Mouse (Mus musculus): Measurements from ENCODE around the gene Dst. TPM values are rescaled to one million over a fixed set of nuclear protein-coding genes. Genes with fewer than 3 reads are reported as not detected.

The Dst gene
- polyA plus RNA-seq, 1 experiment from 2014 or later = 63.1 TPM

DNA sequence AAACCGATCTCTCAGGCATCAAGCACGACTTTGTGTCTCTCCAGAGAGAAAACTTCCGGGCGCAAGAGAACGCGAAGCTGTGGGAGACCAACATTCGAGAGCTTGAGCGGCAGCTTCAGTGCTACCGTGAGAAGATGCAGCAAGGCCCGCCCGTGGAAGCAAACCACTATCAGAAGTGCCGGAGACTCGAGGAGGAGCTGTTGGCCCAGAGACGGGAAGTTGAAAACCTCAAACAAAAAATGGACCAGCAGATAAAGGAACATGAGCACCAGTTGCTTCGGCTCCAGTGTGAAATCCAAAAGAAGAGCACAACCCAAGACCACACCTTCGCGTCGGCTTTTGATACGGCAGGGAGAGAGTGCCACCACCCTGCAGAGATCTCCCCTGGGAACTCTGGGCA is 271.7 kb downstream of the Dst start:
- no peak for DNase-seq (ENCODE audit: low spot score)
- no peaks in the 10 kb centered on the region for H3K9me3 ChIP-seq (ENCODE audit: control insufficient read depth, low read length)
- ATAC-seq (ENCODE audit: low FRiP score) = no peak
- no peak overlapping the region for H3K4me2 ChIP-seq (replicated peaks)
- peaks cover 78% of the 10 kb centered on the region for H3K36me3 ChIP-seq (replicated peaks; ENCODE audit: control insufficient read depth, insufficient read depth)
- H3K4me1 ChIP-seq (replicated peaks; ENCODE audit: control insufficient read depth, insufficient read depth, low read length) = no peaks in the 10 kb centered on the region
- no peaks in the 10 kb centered on the region for H3K27me3 ChIP-seq (ENCODE audit: control insufficient read depth, insufficient read depth, low read length)
- 93% methylated on average over 19 of the region's 19 CpGs for WGBS
- H3K9ac ChIP-seq = no peak overlapping the region
- no peak overlapping the region for H3K4me3 ChIP-seq (replicated peaks; ENCODE audit: low read length)
- no peak overlapping the region for H3K27ac ChIP-seq

DNA sequence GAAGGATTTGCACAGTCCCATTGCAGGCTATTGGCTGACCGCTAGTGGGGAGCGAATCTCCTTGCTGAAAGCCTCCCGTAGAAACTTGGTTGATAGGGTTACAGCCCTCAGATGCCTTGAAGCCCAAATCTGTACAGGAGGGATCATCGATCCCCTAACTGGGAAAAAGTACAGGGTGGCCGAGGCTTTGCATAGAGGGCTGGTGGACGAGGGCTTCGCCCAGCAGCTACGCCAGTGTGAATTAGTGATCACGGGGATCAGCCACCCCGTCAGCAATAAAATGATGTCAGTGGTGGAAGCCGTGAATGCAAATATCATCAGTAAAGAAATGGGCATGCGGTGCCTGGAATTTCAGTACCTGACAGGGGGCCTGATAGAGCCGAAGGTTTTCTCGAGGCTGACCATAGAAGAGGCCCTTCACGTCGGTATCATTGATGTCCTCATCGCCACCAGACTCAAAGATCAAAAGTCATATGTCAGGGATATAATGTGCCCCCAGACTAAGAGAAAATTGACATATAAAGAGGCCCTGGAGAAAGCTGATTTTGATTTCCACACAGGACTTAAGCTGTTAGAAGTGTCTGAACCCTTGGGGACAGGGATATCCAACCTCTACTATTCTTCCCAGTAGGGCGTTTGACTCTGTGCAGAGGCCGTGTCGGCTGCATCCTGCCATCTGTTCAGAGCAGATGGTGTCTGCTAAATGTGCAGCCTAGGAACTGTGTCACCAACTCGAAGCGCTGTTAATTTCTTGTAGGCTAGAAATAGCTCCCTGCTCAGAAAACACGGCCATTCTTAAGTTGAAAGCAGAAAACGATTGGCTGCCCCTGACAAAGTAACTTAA is 274.6 kb downstream of the Dst start:
- H3K4me1 ChIP-seq (replicated peaks; ENCODE audit: control insufficient read depth, insufficient read depth, low read length) = no peaks in the 10 kb centered on the region
- DNase-seq (ENCODE audit: low spot score) = peak; percentile 55
- H3K4me3 ChIP-seq (replicated peaks; ENCODE audit: low read length) = no peak overlapping the region
- H3K4me2 ChIP-seq (replicated peaks) = no peak overlapping the region
- peak; percentile 84 for ATAC-seq (ENCODE audit: low FRiP score)
- peaks cover 77% of the 10 kb centered on the region for H3K36me3 ChIP-seq (replicated peaks; ENCODE audit: control insufficient read depth, insufficient read depth)
- no peak overlapping the region for H3K9ac ChIP-seq
- WGBS = 39% methylated on average over 24 of the region's 24 CpGs
- no peaks in the 10 kb centered on the region for H3K27me3 ChIP-seq (ENCODE audit: control insufficient read depth, insufficient read depth, low read length)
- H3K9me3 ChIP-seq (ENCODE audit: control insufficient read depth, low read length) = no peaks in the 10 kb centered on the region
- H3K27ac ChIP-seq = peak overlapping the region; percentile 22; the same call in 1 of the 2 replicates

DNA sequence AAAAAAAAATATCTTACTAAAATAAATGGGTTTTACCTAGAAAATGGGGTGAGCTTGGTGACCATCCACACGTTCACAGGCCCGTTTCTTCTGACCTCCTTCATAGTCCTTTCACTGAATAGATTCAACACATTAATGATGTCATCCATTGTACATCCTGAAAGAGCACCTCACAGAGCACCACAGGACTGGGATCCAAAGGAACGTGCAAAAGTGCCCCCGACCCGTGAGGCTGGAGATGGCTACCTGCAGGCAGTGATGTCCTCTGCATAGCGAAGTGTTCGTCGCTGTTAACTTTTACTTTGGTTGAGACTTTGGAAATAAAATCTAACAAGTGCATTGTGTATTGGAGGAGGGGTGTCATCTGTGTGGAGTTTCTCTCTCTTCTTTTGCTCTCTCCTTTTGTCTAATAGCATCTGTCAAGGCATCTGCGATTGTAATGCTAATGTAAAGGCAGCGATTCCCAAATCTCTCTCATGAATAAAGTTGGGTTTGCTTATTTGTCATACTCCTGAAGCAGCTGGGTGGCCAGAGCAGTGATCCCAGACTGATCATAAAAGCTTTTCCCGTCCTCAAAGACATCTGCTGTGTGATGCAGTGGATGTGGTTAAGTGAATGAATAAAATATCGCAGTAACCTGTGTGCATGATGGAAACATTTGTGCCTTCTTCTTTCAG is 275.4 kb downstream of the Dst start:
- no peak overlapping the region for H3K4me2 ChIP-seq (replicated peaks)
- H3K9me3 ChIP-seq (ENCODE audit: control insufficient read depth, low read length) = no peaks in the 10 kb centered on the region
- 24% methylated on average over 12 of the region's 12 CpGs for WGBS
- no peaks in the 10 kb centered on the region for H3K27me3 ChIP-seq (ENCODE audit: control insufficient read depth, insufficient read depth, low read length)
- no peaks in the 10 kb centered on the region for H3K4me1 ChIP-seq (replicated peaks; ENCODE audit: control insufficient read depth, insufficient read depth, low read length)
- ATAC-seq (ENCODE audit: low FRiP score) = peak; percentile 47; the same call in 1 of the 2 replicates
- H3K9ac ChIP-seq = no peak overlapping the region
- H3K4me3 ChIP-seq (replicated peaks; ENCODE audit: low read length) = no peak overlapping the region
- no peak for DNase-seq (ENCODE audit: low spot score)
- H3K27ac ChIP-seq = peak overlapping the region; percentile 22
- peaks cover 77% of the 10 kb centered on the region for H3K36me3 ChIP-seq (replicated peaks; ENCODE audit: control insufficient read depth, insufficient read depth)

DNA sequence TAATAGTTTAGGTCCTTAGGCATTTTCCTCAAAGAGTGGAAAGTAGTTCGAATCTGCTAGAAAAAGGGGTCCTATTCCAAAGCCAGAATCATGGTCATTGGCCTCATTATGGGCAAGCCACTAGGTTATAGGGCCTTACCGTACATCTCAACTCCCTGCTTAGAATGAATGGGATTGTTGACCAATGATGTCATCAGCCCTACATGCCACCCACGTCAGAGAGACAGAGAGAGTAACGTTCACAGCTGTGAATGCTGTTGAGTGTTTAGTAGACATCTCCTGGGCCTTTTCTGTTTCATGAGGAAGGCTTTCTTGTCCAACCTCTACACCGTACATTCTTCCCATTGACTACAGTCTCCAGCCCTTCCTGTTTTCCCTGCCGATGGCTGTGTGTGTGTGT is 276.2 kb downstream of the Dst start:
- no peak overlapping the region for H3K27ac ChIP-seq
- no peak overlapping the region for H3K9ac ChIP-seq
- WGBS = 64% methylated on average over 6 of the region's 6 CpGs
- H3K27me3 ChIP-seq (ENCODE audit: control insufficient read depth, insufficient read depth, low read length) = no peaks in the 10 kb centered on the region
- H3K36me3 ChIP-seq (replicated peaks; ENCODE audit: control insufficient read depth, insufficient read depth) = peaks cover 77% of the 10 kb centered on the region
- H3K4me1 ChIP-seq (replicated peaks; ENCODE audit: control insufficient read depth, insufficient read depth, low read length) = no peaks in the 10 kb centered on the region
- no peak overlapping the region for H3K4me3 ChIP-seq (replicated peaks; ENCODE audit: low read length)
- ATAC-seq (ENCODE audit: low FRiP score) = no peak
- no peak for DNase-seq (ENCODE audit: low spot score)
- no peak overlapping the region for H3K4me2 ChIP-seq (replicated peaks)
- no peaks in the 10 kb centered on the region for H3K9me3 ChIP-seq (ENCODE audit: control insufficient read depth, low read length)

DNA sequence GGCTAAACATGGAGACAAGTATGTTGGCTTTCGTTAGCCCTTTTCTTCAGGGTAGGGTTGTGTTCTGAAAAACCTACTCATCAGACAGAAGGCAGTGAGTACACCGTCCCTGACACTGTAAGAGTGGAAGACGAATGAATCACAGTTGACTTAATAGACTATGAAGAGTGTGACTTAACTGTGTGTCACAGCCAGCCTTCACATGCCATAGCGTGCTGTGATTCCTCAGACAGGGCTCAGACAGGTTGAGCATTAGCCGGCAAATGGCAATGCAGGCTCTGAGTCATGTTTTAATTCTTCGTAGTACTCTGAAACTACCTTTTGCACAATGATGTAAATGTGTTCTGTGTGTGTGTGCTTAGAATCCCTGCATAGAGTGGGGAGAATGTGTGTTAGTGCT is 278.0 kb downstream of the Dst start:
- Histone ChIP-seq H3K4me1 (replicated peaks; ENCODE audit: control insufficient read depth, insufficient read depth, low read length) (no peaks in the 10 kb centered on the region), H3K36me3 (replicated peaks; ENCODE audit: control insufficient read depth, insufficient read depth) (peaks cover 79% of the 10 kb centered on the region), H3K27me3 (ENCODE audit: control insufficient read depth, insufficient read depth, low read length) (no peaks in the 10 kb centered on the region), H3K4me3 (replicated peaks; ENCODE audit: low read length) (no peak overlapping the region), H3K9me3 (ENCODE audit: control insufficient read depth, low read length) (no peaks in the 10 kb centered on the region), H3K4me2 (replicated peaks) (no peak overlapping the region), H3K27ac (no peak overlapping the region), H3K9ac (no peak overlapping the region)
- no peak for DNase-seq (ENCODE audit: low spot score)
- 88% methylated on average over 6 of the region's 6 CpGs for WGBS
- ATAC-seq (ENCODE audit: low FRiP score) = no peak

DNA sequence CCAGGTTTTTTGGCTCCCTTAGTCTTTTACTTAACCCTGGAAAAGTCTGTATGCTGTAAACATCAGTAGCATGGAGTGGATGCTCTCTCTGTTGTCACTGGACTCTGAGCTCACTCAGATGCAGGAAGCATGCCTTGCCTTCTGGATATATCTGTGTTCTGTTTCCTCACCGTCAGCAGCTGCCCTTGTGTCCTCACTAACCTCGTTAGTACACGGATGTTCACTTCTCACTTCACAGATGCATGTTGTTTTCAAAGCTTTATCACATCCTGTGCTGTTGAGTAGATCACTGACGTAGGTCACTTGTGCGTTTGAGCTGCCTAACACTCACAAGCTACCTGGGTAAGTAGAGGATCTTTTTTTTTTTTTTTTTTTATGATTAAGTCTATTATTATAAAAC is 279.5 kb downstream of the Dst start:
- Histone ChIP-seq H3K9ac (no peak overlapping the region), H3K4me2 (replicated peaks) (no peak overlapping the region), H3K36me3 (replicated peaks; ENCODE audit: control insufficient read depth, insufficient read depth) (peaks cover 81% of the 10 kb centered on the region), H3K4me3 (replicated peaks; ENCODE audit: low read length) (no peak overlapping the region), H3K27me3 (ENCODE audit: control insufficient read depth, insufficient read depth, low read length) (no peaks in the 10 kb centered on the region), H3K27ac (no peak overlapping the region), H3K9me3 (ENCODE audit: control insufficient read depth, low read length) (no peaks in the 10 kb centered on the region), H3K4me1 (replicated peaks; ENCODE audit: control insufficient read depth, insufficient read depth, low read length) (no peaks in the 10 kb centered on the region)
- DNase-seq (ENCODE audit: low spot score) (no peak), ATAC-seq (ENCODE audit: low FRiP score) (no peak)
- 86% methylated on average over 5 of the region's 5 CpGs for WGBS

DNA sequence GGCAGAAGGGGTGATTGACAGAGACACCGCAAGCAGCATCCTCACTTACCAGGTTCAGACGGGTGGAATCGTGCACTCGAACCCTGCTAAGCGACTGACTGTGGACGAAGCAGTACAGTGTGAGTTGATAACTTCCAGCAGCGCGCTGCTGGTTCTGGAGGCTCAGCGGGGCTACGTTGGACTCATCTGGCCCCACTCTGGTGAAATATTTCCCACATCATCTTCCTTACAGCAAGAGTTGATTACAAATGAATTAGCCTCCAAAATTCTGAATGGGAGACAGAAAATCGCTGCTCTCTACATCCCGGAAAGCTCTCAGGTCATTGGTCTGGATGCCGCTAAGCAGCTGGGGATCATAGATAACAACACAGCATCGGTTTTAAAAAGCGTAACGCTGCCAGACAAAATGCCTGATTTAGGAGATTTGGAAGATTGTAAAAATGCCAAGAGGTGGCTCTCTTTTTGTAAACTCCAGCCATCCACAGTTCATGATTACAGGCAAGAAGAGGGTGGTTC is 280.8 kb downstream of the Dst start:
- no peaks in the 10 kb centered on the region for H3K4me1 ChIP-seq (replicated peaks; ENCODE audit: control insufficient read depth, insufficient read depth, low read length)
- no peak overlapping the region for H3K27ac ChIP-seq
- H3K9ac ChIP-seq = no peak overlapping the region
- H3K4me3 ChIP-seq (replicated peaks; ENCODE audit: low read length) = no peak overlapping the region
- H3K4me2 ChIP-seq (replicated peaks) = no peak overlapping the region
- WGBS = 91% methylated on average over 16 of the region's 16 CpGs
- ATAC-seq (ENCODE audit: low FRiP score) (no peak), DNase-seq (ENCODE audit: low spot score) (no peak)
- H3K9me3 ChIP-seq (ENCODE audit: control insufficient read depth, low read length) = no peaks in the 10 kb centered on the region
- peaks cover 92% of the 10 kb centered on the region for H3K36me3 ChIP-seq (replicated peaks; ENCODE audit: control insufficient read depth, insufficient read depth)
- H3K27me3 ChIP-seq (ENCODE audit: control insufficient read depth, insufficient read depth, low read length) = no peaks in the 10 kb centered on the region

DNA sequence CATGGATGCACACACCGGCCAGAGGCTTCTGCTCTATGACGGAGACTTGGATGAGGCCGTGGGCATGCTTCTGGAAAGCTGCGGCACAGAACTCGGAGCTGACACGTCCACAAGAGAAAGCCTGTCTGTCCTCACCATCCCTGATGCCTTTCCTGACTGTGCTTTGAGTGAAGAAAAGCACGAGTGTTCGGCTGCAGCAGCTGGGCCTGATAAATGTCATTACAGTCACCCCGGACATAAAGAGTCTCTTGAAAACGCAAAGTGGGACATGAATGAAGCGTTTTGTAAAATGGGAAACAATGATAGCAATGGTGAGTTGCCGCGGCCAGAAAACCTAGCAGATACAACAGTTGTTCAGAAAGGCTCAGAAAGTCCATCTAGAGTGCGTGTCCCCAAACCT is 281.3 kb downstream of the Dst start:
- Histone ChIP-seq H3K36me3 (replicated peaks; ENCODE audit: control insufficient read depth, insufficient read depth) (peaks cover 92% of the 10 kb centered on the region), H3K27ac (no peak overlapping the region; the same call in 1 of the 2 replicates), H3K9me3 (ENCODE audit: control insufficient read depth, low read length) (no peaks in the 10 kb centered on the region), H3K4me3 (replicated peaks; ENCODE audit: low read length) (no peak overlapping the region), H3K27me3 (ENCODE audit: control insufficient read depth, insufficient read depth, low read length) (no peaks in the 10 kb centered on the region), H3K9ac (no peak overlapping the region), H3K4me2 (replicated peaks) (no peak overlapping the region), H3K4me1 (replicated peaks; ENCODE audit: control insufficient read depth, insufficient read depth, low read length) (no peaks in the 10 kb centered on the region)
- 74% methylated on average over 14 of the region's 14 CpGs for WGBS
- ATAC-seq (ENCODE audit: low FRiP score) = no peak
- DNase-seq (ENCODE audit: low spot score) = no peak

DNA sequence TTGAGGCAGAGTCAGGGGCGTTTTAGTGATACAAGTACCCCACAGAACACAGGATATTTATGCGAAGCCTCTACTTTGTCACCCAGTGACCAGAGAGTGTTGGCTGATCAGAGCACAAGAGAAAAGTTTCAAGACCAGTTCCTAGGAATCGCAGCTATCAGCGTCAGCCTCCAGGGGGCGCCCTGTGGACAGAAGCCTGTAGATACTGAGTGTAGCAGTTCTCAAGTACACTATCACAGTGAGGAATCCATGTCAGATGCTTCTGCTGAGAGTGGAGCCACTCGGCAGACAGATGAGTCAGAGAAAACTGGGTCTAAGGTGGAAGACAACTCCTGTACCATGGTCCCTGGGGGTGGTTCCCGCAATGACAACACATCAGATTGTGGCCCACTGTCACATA is 281.9 kb downstream of the Dst start:
- H3K4me2 ChIP-seq (replicated peaks) = no peak overlapping the region
- no peak overlapping the region for H3K9ac ChIP-seq
- WGBS = 67% methylated on average over 7 of the region's 7 CpGs
- no peak overlapping the region for H3K4me3 ChIP-seq (replicated peaks; ENCODE audit: low read length)
- no peaks in the 10 kb centered on the region for H3K27me3 ChIP-seq (ENCODE audit: control insufficient read depth, insufficient read depth, low read length)
- H3K27ac ChIP-seq = no peak overlapping the region
- no peaks in the 10 kb centered on the region for H3K4me1 ChIP-seq (replicated peaks; ENCODE audit: control insufficient read depth, insufficient read depth, low read length)
- peaks cover 91% of the 10 kb centered on the region for H3K36me3 ChIP-seq (replicated peaks; ENCODE audit: control insufficient read depth, insufficient read depth)
- H3K9me3 ChIP-seq (ENCODE audit: control insufficient read depth, low read length) = no peaks in the 10 kb centered on the region
- DNase-seq (ENCODE audit: low spot score) (no peak), ATAC-seq (ENCODE audit: low FRiP score) (no peak)
